Mouse (Mus musculus) small intestine, adult 2 months (tissue): ENCODE data around the gene Clcn2.

Experiments
- CTCF ChIP-seq: fragments of 200-500 bp; IDR thresholded peaks from 2 replicates; pipeline ENCODE4 v1.5.1; 2012; ENCODE audit warnings: low read depth, mild to moderate bottlenecking, control low read depth, inconsistent platforms, low read length, moderate library complexity, mixed read lengths; ENCODE audit not compliant: insufficient replicate concordance, insufficient read length; ENCODE audit errors: extremely low read depth
- POLR2A ChIP-seq: fragments of 200-500 bp; IDR thresholded peaks from 2 replicates; pipeline ENCODE4 v1.6.1; 2012; ENCODE audit warnings: low read depth, mild to moderate bottlenecking, control low read depth, inconsistent platforms, low read length, moderate library complexity

DNA sequence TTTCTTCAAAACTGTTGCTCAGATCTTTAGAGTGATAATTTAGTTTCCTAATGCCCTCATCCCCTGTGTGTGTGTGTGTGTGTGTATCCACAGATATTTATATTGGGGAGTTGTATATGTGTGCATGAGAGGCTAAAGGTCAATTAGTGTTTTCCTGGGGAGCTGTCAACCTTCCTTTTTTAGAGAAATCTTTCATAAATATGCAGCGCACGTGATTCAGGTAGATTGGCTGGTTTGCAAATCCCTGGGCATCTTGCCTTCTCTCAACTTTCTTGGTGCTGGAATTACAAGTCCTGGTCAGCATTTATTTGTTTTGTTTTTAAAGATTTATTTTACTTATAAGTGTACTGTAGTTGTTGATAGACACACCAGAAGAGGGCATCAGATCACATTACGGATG, 47.3 kb downstream of the Clcn2 start:
- TF ChIP-seq CTCF (no peak), POLR2A (no peak)
